Mouse (Mus musculus): Measurements from ENCODE around the gene Cpb2. TPM values are rescaled to one million over a fixed set of nuclear protein-coding genes. Genes with fewer than 3 reads are reported as not detected.

Cpb2 gene
- polyA plus RNA-seq, 1 experiment from 2014 or later, result 0.17 TPM

DNA sequence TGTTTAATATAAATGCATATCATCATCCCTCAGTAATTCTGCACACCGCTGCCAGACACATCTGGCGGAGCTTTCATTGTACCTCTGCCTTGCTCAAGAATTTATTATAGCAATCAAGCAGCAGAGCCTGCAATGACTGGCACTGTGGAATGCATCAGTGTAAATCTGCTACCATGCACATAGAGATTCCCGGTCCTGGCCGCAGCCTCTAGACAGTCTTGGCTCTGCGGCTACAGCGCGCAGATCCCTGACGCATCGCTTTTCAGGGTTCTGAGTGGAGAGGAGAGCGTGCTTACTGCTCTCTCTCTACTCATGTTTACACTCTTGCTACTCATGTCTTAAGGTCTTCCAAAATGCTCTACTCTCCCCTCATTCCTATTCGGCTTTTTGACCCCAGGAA lies 28.3 kb upstream of the Cpb2 start:
- Histone ChIP-seq H3K9me3 (ENCODE audit: control insufficient read depth, low read length) (no peaks in the 10 kb centered on the region), H3K4me2 (replicated peaks) (peak overlapping the region; percentile 21; the same call in 1 of the 2 replicates), H3K4me3 (replicated peaks; ENCODE audit: low read length) (no peak overlapping the region), H3K9ac (no peak overlapping the region), H3K27me3 (ENCODE audit: control insufficient read depth, insufficient read depth, low read length) (no peaks in the 10 kb centered on the region), H3K27ac (0 out of 2 replicates have a peak overlapping the region, but pooled peaks have one; percentile 43), H3K36me3 (replicated peaks; ENCODE audit: control insufficient read depth, insufficient read depth) (no peaks in the 10 kb centered on the region), H3K4me1 (replicated peaks; ENCODE audit: control insufficient read depth, insufficient read depth, low read length) (peaks cover 13% of the 10 kb centered on the region; the same call in 1 of the 2 replicates)
- DNase-seq (ENCODE audit: low spot score) (peak; percentile 31), ATAC-seq (ENCODE audit: low FRiP score) (no peak; the same call in 1 of the 2 replicates)
- WGBS, result 63% methylated on average over 11 of the region's 11 CpGs

DNA sequence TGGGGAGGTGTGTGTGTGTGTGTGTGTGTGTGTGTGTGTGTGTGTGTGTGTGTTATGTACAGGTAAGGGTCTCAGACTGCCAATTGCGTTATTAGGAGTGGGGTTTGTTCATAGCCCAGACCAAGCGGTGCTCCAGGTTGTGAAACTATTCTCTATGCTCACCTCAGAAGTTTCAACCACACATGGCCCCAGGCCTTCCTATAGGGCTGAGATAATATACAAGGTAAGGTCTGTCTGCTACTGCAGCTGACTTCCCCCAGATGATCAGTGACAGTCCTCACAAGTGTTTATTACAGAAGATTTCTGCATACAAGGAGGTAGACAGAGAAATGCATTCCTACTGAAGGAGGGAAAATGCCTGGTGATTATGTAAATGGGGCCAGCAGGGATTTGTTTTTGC lies 23.2 kb upstream of the Cpb2 start:
- ATAC-seq (ENCODE audit: low FRiP score) (0 out of 2 replicates have a peak, but pooled peaks have one; percentile 21), DNase-seq (ENCODE audit: low spot score) (no peak)
- no peaks in the 10 kb centered on the region for H3K36me3 ChIP-seq (replicated peaks; ENCODE audit: control insufficient read depth, insufficient read depth)
- WGBS, result 84% methylated on average over 2 of the region's 2 CpGs
- no peaks in the 10 kb centered on the region for H3K27me3 ChIP-seq (ENCODE audit: control insufficient read depth, insufficient read depth, low read length)
- no peak overlapping the region for H3K4me3 ChIP-seq (replicated peaks; ENCODE audit: low read length)
- no peaks in the 10 kb centered on the region for H3K9me3 ChIP-seq (ENCODE audit: control insufficient read depth, low read length)
- H3K9ac ChIP-seq, result no peak overlapping the region
- peaks cover 2% of the 10 kb centered on the region; the same call in 1 of the 2 replicates for H3K4me1 ChIP-seq (replicated peaks; ENCODE audit: control insufficient read depth, insufficient read depth, low read length)
- no peak overlapping the region for H3K27ac ChIP-seq
- no peak overlapping the region for H3K4me2 ChIP-seq (replicated peaks)

DNA sequence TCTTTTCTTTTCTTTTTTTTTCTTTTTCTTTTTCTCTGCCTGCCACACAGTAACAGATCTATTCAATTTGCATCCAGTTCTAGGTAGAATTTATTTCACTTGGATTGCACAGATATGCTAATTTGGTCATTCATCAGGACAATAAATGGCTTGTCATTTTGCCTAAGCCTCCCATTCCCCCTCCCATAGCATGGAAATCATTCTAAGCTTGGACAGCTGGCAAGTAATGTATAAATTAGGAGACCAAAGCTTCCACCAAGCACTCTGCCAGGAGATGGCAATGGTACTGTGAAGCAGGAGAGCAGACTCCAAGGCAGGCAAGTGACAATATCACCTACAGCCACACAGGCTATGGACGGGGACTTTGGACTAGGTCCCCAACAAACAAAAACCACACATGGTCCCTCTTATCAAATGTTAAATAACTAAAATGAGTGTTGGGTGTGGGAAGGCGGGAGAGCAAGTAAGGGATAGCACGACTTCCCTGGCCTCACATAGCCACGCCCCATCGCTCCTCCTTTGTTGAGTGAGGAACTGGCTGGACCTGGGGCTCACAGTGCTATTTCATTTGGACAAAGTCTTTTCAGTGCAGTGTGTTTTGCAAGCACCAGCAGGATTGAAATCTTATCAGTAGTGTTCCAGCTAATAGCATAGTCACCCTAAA lies 22.7 kb upstream of the Cpb2 start:
- H3K36me3 ChIP-seq (replicated peaks; ENCODE audit: control insufficient read depth, insufficient read depth), result no peaks in the 10 kb centered on the region
- no peak overlapping the region for H3K9ac ChIP-seq
- H3K4me3 ChIP-seq (replicated peaks; ENCODE audit: low read length), result no peak overlapping the region
- peak overlapping the region; percentile 10 for H3K27ac ChIP-seq
- peak; percentile 72; the same call in 1 of the 2 replicates for ATAC-seq (ENCODE audit: low FRiP score)
- WGBS, result 72% methylated on average over 5 of the region's 5 CpGs
- H3K9me3 ChIP-seq (ENCODE audit: control insufficient read depth, low read length), result no peaks in the 10 kb centered on the region
- no peaks in the 10 kb centered on the region for H3K27me3 ChIP-seq (ENCODE audit: control insufficient read depth, insufficient read depth, low read length)
- no peaks in the 10 kb centered on the region; the same call in 1 of the 2 replicates for H3K4me1 ChIP-seq (replicated peaks; ENCODE audit: control insufficient read depth, insufficient read depth, low read length)
- H3K4me2 ChIP-seq (replicated peaks), result no peak overlapping the region
- peak; percentile 32 for DNase-seq (ENCODE audit: low spot score)

DNA sequence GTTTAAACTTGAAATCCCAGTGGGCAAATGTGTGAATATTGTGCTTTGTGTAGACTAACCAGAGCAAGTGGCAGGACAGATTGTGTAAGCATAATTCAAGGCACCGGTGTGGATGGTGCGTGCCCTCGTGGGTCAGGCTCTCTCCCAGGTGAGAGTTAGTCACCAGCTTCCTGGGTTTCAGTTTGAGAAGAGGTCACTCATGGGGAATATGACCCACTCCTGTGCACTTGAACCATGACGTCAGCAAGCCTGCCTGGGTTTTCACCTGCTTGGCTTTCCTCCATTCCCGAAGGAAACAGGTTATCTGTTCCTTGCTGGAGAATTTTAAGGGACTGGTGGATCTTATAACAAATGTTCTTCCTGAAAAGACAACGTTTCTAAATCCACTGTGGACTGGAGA lies 19.7 kb upstream of the Cpb2 start:
- no peak overlapping the region for H3K4me3 ChIP-seq (replicated peaks; ENCODE audit: low read length)
- no peak for ATAC-seq (ENCODE audit: low FRiP score)
- H3K9me3 ChIP-seq (ENCODE audit: control insufficient read depth, low read length), result no peaks in the 10 kb centered on the region

DNA sequence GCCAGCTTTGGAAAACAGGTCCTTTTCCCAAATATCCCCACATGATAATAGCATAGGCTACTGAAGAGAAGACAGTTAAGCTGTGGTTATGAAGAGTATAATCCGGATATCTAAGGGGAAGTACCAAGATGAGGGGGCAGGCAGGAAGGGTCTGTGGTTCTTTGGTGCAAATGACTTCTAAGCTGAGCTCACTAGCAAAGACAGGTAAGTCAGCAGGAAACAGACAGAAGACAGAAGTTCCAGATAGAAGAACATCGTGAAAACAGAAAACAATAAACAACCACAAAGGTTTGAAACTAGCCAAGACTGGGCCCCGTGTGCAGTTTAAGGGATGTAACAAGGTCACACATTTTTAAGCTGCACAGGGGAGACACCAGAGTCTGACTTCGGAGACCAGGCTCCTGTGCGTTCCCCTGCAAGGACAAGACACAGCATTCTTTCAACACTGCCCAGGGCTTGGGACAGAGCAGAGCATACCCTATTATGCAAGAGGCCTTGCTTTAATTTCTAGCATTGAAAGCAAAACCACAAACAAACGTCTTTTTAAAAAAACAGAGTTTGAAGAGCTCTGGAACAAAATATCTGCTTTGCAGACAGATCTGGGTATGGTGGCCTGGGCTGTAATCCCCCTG lies 14.5 kb upstream of the Cpb2 start:
- H3K4me3 ChIP-seq (replicated peaks; ENCODE audit: low read length), result no peak overlapping the region
- no peaks in the 10 kb centered on the region for H3K27me3 ChIP-seq (ENCODE audit: control insufficient read depth, insufficient read depth, low read length)
- no peak overlapping the region for H3K4me2 ChIP-seq (replicated peaks)
- WGBS, result 81% methylated on average over 6 of the region's 6 CpGs
- H3K9me3 ChIP-seq (ENCODE audit: control insufficient read depth, low read length), result no peaks in the 10 kb centered on the region
- no peaks in the 10 kb centered on the region for H3K36me3 ChIP-seq (replicated peaks; ENCODE audit: control insufficient read depth, insufficient read depth)
- DNase-seq (ENCODE audit: low spot score) (no peak), ATAC-seq (ENCODE audit: low FRiP score) (no peak)
- H3K4me1 ChIP-seq (replicated peaks; ENCODE audit: control insufficient read depth, insufficient read depth, low read length), result no peaks in the 10 kb centered on the region
- no peak overlapping the region for H3K9ac ChIP-seq
- H3K27ac ChIP-seq, result no peak overlapping the region

More for the DNA sequence above, 19.7 kb upstream of the Cpb2 start:
- H3K4me2 ChIP-seq (replicated peaks), result no peak overlapping the region
- no peaks in the 10 kb centered on the region for H3K27me3 ChIP-seq (ENCODE audit: control insufficient read depth, insufficient read depth, low read length)
- no peaks in the 10 kb centered on the region for H3K36me3 ChIP-seq (replicated peaks; ENCODE audit: control insufficient read depth, insufficient read depth)
- no peak overlapping the region for H3K9ac ChIP-seq
- DNase-seq (ENCODE audit: low spot score), result no peak
- no peaks in the 10 kb centered on the region; the same call in 1 of the 2 replicates for H3K4me1 ChIP-seq (replicated peaks; ENCODE audit: control insufficient read depth, insufficient read depth, low read length)
- WGBS, result 86% methylated on average over 6 of the region's 6 CpGs
- no peak overlapping the region for H3K27ac ChIP-seq

DNA sequence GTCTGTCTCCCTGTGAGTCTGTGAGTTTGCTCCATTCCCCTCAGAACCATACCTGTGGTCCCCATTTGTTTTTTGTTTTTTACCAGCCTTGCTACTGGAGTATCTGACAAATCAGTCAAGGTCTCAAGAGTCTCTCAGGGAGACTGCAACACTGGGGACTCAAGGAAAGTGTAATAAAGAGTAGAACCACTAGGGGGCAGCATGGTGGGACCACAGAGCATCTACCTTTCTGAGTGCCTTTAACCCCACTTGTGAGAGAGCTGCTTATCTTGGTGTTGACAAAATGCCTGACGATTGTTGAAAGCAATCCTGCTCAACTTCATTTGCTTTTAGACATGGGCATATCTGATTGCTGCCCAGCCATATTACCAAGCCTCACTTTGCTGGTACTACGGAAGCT lies 12.3 kb upstream of the Cpb2 start:
- 67% methylated on average over 2 of the region's 2 CpGs for WGBS
- Histone ChIP-seq H3K27me3 (ENCODE audit: control insufficient read depth, insufficient read depth, low read length) (no peaks in the 10 kb centered on the region), H3K4me2 (replicated peaks) (no peak overlapping the region), H3K9me3 (ENCODE audit: control insufficient read depth, low read length) (no peaks in the 10 kb centered on the region), H3K9ac (no peak overlapping the region), H3K4me3 (replicated peaks; ENCODE audit: low read length) (no peak overlapping the region), H3K4me1 (replicated peaks; ENCODE audit: control insufficient read depth, insufficient read depth, low read length) (no peaks in the 10 kb centered on the region), H3K36me3 (replicated peaks; ENCODE audit: control insufficient read depth, insufficient read depth) (no peaks in the 10 kb centered on the region), H3K27ac (no peak overlapping the region)
- ATAC-seq (ENCODE audit: low FRiP score) (no peak), DNase-seq (ENCODE audit: low spot score) (peak; percentile 28)

DNA sequence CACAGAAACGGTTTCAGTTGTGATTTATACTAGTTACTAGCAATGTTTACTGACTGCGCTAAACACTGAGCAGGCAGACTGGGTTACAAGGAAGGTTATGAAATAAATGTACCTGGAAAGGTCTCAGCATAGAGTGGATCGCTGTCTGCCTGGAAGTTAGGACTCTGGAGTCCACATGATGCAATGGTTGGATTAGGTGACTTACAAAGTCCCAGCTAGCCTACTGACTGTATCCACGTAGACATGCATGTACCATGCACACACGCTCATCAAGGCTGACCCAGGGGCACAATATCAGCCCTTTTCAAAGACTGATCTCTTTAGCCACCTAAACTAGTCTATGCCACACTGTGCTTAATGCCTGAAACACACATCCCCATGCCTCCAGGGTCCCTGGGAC lies 9.0 kb upstream of the Cpb2 start:
- no peak overlapping the region for H3K27ac ChIP-seq
- no peaks in the 10 kb centered on the region for H3K36me3 ChIP-seq (replicated peaks; ENCODE audit: control insufficient read depth, insufficient read depth)
- no peak overlapping the region for H3K9ac ChIP-seq
- H3K4me3 ChIP-seq (replicated peaks; ENCODE audit: low read length), result no peak overlapping the region
- H3K4me1 ChIP-seq (replicated peaks; ENCODE audit: control insufficient read depth, insufficient read depth, low read length), result peaks cover 11% of the 10 kb centered on the region; the same call in 1 of the 2 replicates
- DNase-seq (ENCODE audit: low spot score), result no peak
- no peaks in the 10 kb centered on the region for H3K9me3 ChIP-seq (ENCODE audit: control insufficient read depth, low read length)
- 89% methylated on average over 5 of the region's 5 CpGs for WGBS
- ATAC-seq (ENCODE audit: low FRiP score), result no peak
- H3K27me3 ChIP-seq (ENCODE audit: control insufficient read depth, insufficient read depth, low read length), result no peaks in the 10 kb centered on the region
- no peak overlapping the region for H3K4me2 ChIP-seq (replicated peaks)

DNA sequence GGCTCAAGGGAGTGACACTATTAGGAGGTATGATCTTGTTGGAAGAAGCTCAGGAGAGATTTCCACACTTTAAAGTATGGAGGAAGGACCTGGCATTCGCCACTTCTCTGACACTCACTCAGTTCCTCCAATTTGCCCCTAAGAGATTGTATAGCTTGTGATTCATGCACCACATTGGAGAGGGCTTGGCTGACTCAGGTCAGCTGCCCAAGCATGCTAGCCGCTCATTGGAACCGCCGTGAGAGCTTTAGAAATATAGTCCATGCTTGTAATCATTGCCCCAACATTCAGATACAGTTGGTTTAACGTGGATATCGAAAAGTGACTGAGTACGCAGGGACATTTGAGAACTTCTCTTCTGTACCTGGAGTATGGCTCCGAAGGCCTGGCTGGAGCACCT lies 6.5 kb upstream of the Cpb2 start:
- peak; percentile 37; the same call in 1 of the 2 replicates for ATAC-seq (ENCODE audit: low FRiP score)

DNA sequence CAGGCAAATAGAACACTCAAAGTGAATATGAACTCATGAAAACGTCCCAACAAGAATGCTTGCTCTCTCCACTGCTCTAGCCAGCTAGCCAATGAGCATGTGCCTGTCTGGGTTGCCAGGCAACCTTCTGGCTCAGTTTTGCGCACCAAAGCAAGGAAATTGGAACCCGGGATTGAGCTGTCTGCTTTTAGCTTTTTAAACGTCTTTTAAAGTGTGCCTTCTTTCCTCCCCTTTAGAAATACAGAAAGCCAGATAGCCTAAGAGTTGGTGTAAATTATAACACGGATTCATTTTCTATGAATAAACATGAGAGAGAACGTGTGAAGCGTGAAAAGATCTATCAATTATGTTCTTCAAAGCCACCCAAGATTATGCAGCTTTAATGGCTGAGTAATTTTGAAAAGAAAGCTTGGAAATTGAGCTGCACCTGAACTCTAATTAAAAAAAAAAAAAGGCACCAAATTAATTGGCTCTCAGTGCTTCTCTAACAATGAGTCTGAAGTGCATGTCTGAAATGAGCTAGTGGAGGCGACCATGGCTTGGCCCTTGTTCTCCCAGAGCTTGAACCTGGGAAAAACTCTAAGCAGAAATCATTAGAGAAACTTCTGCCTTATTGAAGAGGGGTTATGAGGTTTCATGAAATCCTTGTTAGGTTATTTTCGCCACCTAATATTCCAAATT lies 6.0 kb upstream of the Cpb2 start:
- Histone ChIP-seq H3K4me2 (replicated peaks) (peak overlapping the region; percentile 37), H3K9ac (no peak overlapping the region), H3K27me3 (ENCODE audit: control insufficient read depth, insufficient read depth, low read length) (no peaks in the 10 kb centered on the region), H3K4me3 (replicated peaks; ENCODE audit: low read length) (no peak overlapping the region), H3K27ac (peak overlapping the region; percentile 33), H3K36me3 (replicated peaks; ENCODE audit: control insufficient read depth, insufficient read depth) (no peaks in the 10 kb centered on the region), H3K9me3 (ENCODE audit: control insufficient read depth, low read length) (no peaks in the 10 kb centered on the region), H3K4me1 (replicated peaks; ENCODE audit: control insufficient read depth, insufficient read depth, low read length) (peaks cover 11% of the 10 kb centered on the region; the same call in 1 of the 2 replicates)
- DNase-seq (ENCODE audit: low spot score) (peak; percentile 73), ATAC-seq (ENCODE audit: low FRiP score) (peak; percentile 83; the same call in 1 of the 2 replicates)
- 17% methylated on average over 9 of the region's 9 CpGs for WGBS

More for the DNA sequence above, 6.5 kb upstream of the Cpb2 start:
- H3K4me3 ChIP-seq (replicated peaks; ENCODE audit: low read length), result no peak overlapping the region
- no peak overlapping the region for H3K9ac ChIP-seq
- no peaks in the 10 kb centered on the region for H3K36me3 ChIP-seq (replicated peaks; ENCODE audit: control insufficient read depth, insufficient read depth)
- no peak for DNase-seq (ENCODE audit: low spot score)
- H3K9me3 ChIP-seq (ENCODE audit: control insufficient read depth, low read length), result no peaks in the 10 kb centered on the region
- WGBS, result 75% methylated on average over 8 of the region's 8 CpGs
- H3K4me1 ChIP-seq (replicated peaks; ENCODE audit: control insufficient read depth, insufficient read depth, low read length), result peaks cover 11% of the 10 kb centered on the region; the same call in 1 of the 2 replicates
- peak overlapping the region; percentile 33 for H3K27ac ChIP-seq
- H3K4me2 ChIP-seq (replicated peaks), result peak overlapping the region; percentile 37
- no peaks in the 10 kb centered on the region for H3K27me3 ChIP-seq (ENCODE audit: control insufficient read depth, insufficient read depth, low read length)
